Mouse (Mus musculus) MEL (cell line): ENCODE measurements around the gene Zzz3. TPM values are rescaled to one million over a fixed set of nuclear protein-coding genes. Genes with fewer than 3 reads are reported as not detected.

Experiments used
- DNase-seq: peaks from one replicate; pipeline ENCODE4 v3.0.0; 2011; ENCODE audit warnings: low read depth, low spot score
- H3K27ac ChIP-seq: 2 replicates; pipeline ENCODE4 v1.5.1; 2012; ENCODE audit warnings: low read depth, mild to moderate bottlenecking, control low read depth, low read length, moderate library complexity; ENCODE audit not compliant: control insufficient read depth
- H3K27me3 ChIP-seq, 2 experiments: fragments of 150-350 bp in 1 of 2; sonication (generic) in 1 of 2; 2 replicates each; pipeline ENCODE4 v1.6.1; 2012; ENCODE audit warnings: low read length in 2 of 2, mild to moderate bottlenecking in 2 of 2, improper control_type of control experiment in 1 of 2, moderate library complexity in 1 of 2; ENCODE audit not compliant: insufficient read depth in 2 of 2, control insufficient read depth in 1 of 2
- H3K36me3 ChIP-seq, 2 experiments: 2 replicates each; pipeline ENCODE4 v1.6.1; 2012 to 2014; ENCODE audit warnings: low read length in 2 of 2, improper control_type of control experiment in 1 of 2, inconsistent platforms in 1 of 2, mild to moderate bottlenecking in 1 of 2; ENCODE audit not compliant: insufficient read depth in 2 of 2, control insufficient read depth in 1 of 2
- H3K4me1 ChIP-seq, 2 experiments: fragments of 150-350 bp in 1 of 2; sonication (generic) in 1 of 2; 2 replicates each; pipeline ENCODE4 v1.6.1; 2012; ENCODE audit warnings: low read length in 2 of 2, improper control_type of control experiment in 1 of 2, mild to moderate bottlenecking in 1 of 2; ENCODE audit not compliant: insufficient read depth in 2 of 2, control insufficient read depth in 1 of 2
- H3K4me3 ChIP-seq, 2 experiments: fragments of 150-350 bp in 1 of 2; sonication (generic) in 1 of 2; 2 replicates each; pipeline ENCODE4 v1.5.1; 2012; ENCODE audit warnings: low read depth in 2 of 2, low read length in 2 of 2, mild to moderate bottlenecking in 2 of 2, moderate library complexity in 2 of 2, control low read depth in 1 of 2, improper control_type of control experiment in 1 of 2; ENCODE audit not compliant: control insufficient read depth in 1 of 2, insufficient read depth in 1 of 2
- H3K79me2 ChIP-seq: 2 replicates; pipeline ENCODE4 v1.6.1; 2012; ENCODE audit warnings: mild to moderate bottlenecking, low read length, moderate library complexity; ENCODE audit not compliant: control insufficient read depth, poor library complexity, insufficient read depth
- H3K9ac ChIP-seq: 2 replicates; pipeline ENCODE4 v1.6.1; 2012; ENCODE audit warnings: low read depth, mild to moderate bottlenecking, control low read depth, low read length, moderate library complexity; ENCODE audit not compliant: control insufficient read depth, poor library complexity, severe bottlenecking
- H3K9me3 ChIP-seq: fragments of 150-350 bp; sonication (generic); replicated peaks from 2 replicates; pipeline ENCODE4 v1.6.1; 2012; ENCODE audit warnings: mild to moderate bottlenecking, low read length, improper control_type of control experiment, moderate library complexity; ENCODE audit not compliant: insufficient read depth
- CHD1 ChIP-seq: IDR thresholded peaks from 2 replicates; pipeline ENCODE4 v1.6.1; 2012; ENCODE audit warnings: low read depth, mild to moderate bottlenecking, inconsistent platforms, low read length, improper control_type of control experiment
- CHD2 ChIP-seq: IDR thresholded peaks from 2 replicates; pipeline ENCODE4 v1.6.1; 2011; ENCODE audit warnings: low read length, improper control_type of control experiment
- CTCF ChIP-seq, 3 experiments: IDR thresholded peaks in 2 of 3; conservative IDR thresholded peaks in 1 of 3; 2 replicates each; pipeline ENCODE4 v1.5.1; 2011 to 2012; ENCODE audit warnings: low read length in 3 of 3, low read depth in 2 of 3, mild to moderate bottlenecking in 2 of 3, improper control_type of control experiment in 1 of 3, inconsistent platforms in 1 of 3, mixed read lengths in 1 of 3, moderate library complexity in 1 of 3; ENCODE audit not compliant: control insufficient read depth in 1 of 3, insufficient read depth in 1 of 3, poor library complexity in 1 of 3, severe bottlenecking in 1 of 3
- E2F4 ChIP-seq: IDR thresholded peaks from 2 replicates; pipeline ENCODE4 v1.6.1; 2011; ENCODE audit warnings: low read depth, low read length, improper control_type of control experiment, borderline replicate concordance
- GABPA ChIP-seq: IDR thresholded peaks from 2 replicates; pipeline ENCODE4 v1.6.1; 2012; ENCODE audit warnings: low read depth, mild to moderate bottlenecking, inconsistent platforms, low read length, improper control_type of control experiment, moderate library complexity
- HCFC1 ChIP-seq: IDR thresholded peaks from 2 replicates; pipeline ENCODE4 v1.6.1; 2012; ENCODE audit warnings: low read depth, mild to moderate bottlenecking, inconsistent platforms, low read length, improper control_type of control experiment, moderate library complexity
- KAT2A ChIP-seq: conservative IDR thresholded peaks from 2 replicates; pipeline ENCODE4 v1.6.1; 2012; ENCODE audit warnings: low read depth, low read length, improper control_type of control experiment, inconsistent platforms
- MAFK ChIP-seq: IDR thresholded peaks from 2 replicates; pipeline ENCODE4 v1.6.1; 2011; ENCODE audit warnings: low read depth, mild to moderate bottlenecking, low read length, improper control_type of control experiment, borderline replicate concordance
- MAZ ChIP-seq: IDR thresholded peaks from 2 replicates; pipeline ENCODE4 v1.6.1; 2012; ENCODE audit warnings: low read depth, mild to moderate bottlenecking, inconsistent platforms, low read length, improper control_type of control experiment
- MYB ChIP-seq: IDR thresholded peaks from 2 replicates; pipeline ENCODE4 v1.6.1; 2011; ENCODE audit warnings: mild to moderate bottlenecking, low read depth, low read length, improper control_type of control experiment
- MYC ChIP-seq: IDR thresholded peaks from 2 replicates; pipeline ENCODE4 v1.6.1; 2011; ENCODE audit warnings: low read depth, mild to moderate bottlenecking, low read length, improper control_type of control experiment, moderate library complexity
- NELFE ChIP-seq: IDR thresholded peaks from 2 replicates; pipeline ENCODE4 v1.6.1; 2011; ENCODE audit warnings: low read depth, low read length, improper control_type of control experiment
- POLR2AphosphoS2 ChIP-seq: IDR thresholded peaks from 2 replicates; pipeline ENCODE4 v1.6.1; 2011; ENCODE audit warnings: low read length, improper control_type of control experiment
- RCOR1 ChIP-seq: IDR thresholded peaks from 2 replicates; pipeline ENCODE4 v1.6.1; 2012; ENCODE audit warnings: low read depth, mild to moderate bottlenecking, inconsistent platforms, low read length, improper control_type of control experiment
- SMC3 ChIP-seq: IDR thresholded peaks from 2 replicates; pipeline ENCODE4 v1.6.1; 2011; ENCODE audit warnings: low read depth, low read length, improper control_type of control experiment
- TAL1 ChIP-seq: IDR thresholded peaks from 2 replicates; pipeline ENCODE4 v1.6.1; 2012; ENCODE audit warnings: mild to moderate bottlenecking, inconsistent platforms, low read length, moderate library complexity, mixed read lengths
- TCF12 ChIP-seq: IDR thresholded peaks from 2 replicates; pipeline ENCODE4 v1.6.1; 2014; ENCODE audit warnings: low read depth, mild to moderate bottlenecking, inconsistent platforms, low read length, improper control_type of control experiment, moderate library complexity
- UBTF ChIP-seq: IDR thresholded peaks from 2 replicates; pipeline ENCODE4 v1.6.1; 2012; ENCODE audit warnings: low read depth, mild to moderate bottlenecking, inconsistent platforms, low read length, improper control_type of control experiment, moderate library complexity, borderline replicate concordance; ENCODE audit not compliant: insufficient read depth
- USF1 ChIP-seq: IDR thresholded peaks from 2 replicates; pipeline ENCODE4 v1.6.1; 2014; ENCODE audit warnings: low read depth, mild to moderate bottlenecking, inconsistent platforms, low read length, improper control_type of control experiment, moderate library complexity
- USF2 ChIP-seq, 2 experiments: IDR thresholded peaks; 2 replicates each; pipeline ENCODE4 v1.6.1; 2011 to 2012; ENCODE audit warnings: improper control_type of control experiment in 2 of 2, low read length in 2 of 2, borderline replicate concordance in 1 of 2, inconsistent platforms in 1 of 2, low read depth in 1 of 2, mild to moderate bottlenecking in 1 of 2; ENCODE audit not compliant: insufficient read depth in 1 of 2
- ZC3H11A ChIP-seq: IDR thresholded peaks from 2 replicates; pipeline ENCODE4 v1.6.1; 2012; ENCODE audit warnings: low read depth, mild to moderate bottlenecking, inconsistent platforms, low read length, improper control_type of control experiment
- ZMIZ1 ChIP-seq: IDR thresholded peaks from 2 replicates; pipeline ENCODE4 v1.6.1; 2012; ENCODE audit warnings: low read depth, mild to moderate bottlenecking, inconsistent platforms, low read length, improper control_type of control experiment, moderate library complexity
- polyA plus RNA-seq, 2 experiments: library from polyadenylated mRNA; stranded (reverse) in 1 of 2; unstranded in 1 of 2; fragments of >175 nt in 1 of 2; fragments of >200 nt in 1 of 2; gene quantifications; 2 replicates each; pipeline versions ENCODE4 v1.2.1 to v1.2.4; 2012; ENCODE audit warnings: low replicate concordance in 2 of 2, low read depth in 1 of 2; ENCODE audit not compliant: insufficient read length in 2 of 2, insufficient read depth in 1 of 2, missing spikeins in 1 of 2
- total RNA-seq: library from RNA; depleted of rRNA; stranded (reverse); fragments of 300-350 nt; gene quantifications from 2 replicates; pipeline ENCODE4 v1.2.3, GENCODE M21; 2012

Gene Zzz3
- total and polyA plus RNA-seq, 3 experiments = 46.1 to 507 (median 53.7) TPM

DNA sequence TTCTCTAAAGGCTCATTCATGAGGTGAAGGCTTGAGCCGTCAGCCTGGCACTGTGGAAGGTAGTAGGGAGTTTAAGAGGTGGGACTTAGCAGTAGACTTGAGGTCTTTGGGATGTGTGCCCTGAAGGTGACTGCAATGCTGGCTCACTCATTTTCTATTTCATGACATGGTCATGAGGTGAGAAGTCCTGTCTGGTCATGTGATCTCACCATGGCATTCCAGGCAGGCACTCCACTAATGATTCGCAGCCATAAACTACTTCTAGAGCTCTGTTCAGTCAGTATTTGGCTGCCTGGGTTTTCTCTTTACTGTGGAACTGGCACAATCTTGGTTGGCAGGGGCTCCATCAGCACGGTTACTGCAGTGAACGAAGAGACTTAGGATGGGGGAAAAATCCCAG, 93.7 kb downstream of the Zzz3 start:
- no peak overlapping the region for H3K27ac ChIP-seq
- no peak for DNase-seq
- H3K79me2 ChIP-seq = no peaks in the 10 kb centered on the region
- TF ChIP-seq USF1 = no peak
- TF ChIP-seq CTCF (IDR thresholded peaks at IDR 0.05 in 2 of 3, conservative IDR thresholded peaks at IDR 0.05 in 1 of 3; ENCODE audit: control insufficient read depth in 1 of 3, insufficient read depth in 1 of 3, low read depth in 2 of 3, low read length in 3 of 3, poor library complexity in 1 of 3, severe bottlenecking in 1 of 3) = no peak
- TF ChIP-seq MAFK = no peak
- no peak for TF ChIP-seq MYB
- TF ChIP-seq ZMIZ1 = no peak
- TF ChIP-seq TCF12 = no peak
- H3K27me3 ChIP-seq = no peaks in the 10 kb centered on the region; a peak in 1 of 4 replicates
- no peaks in the 10 kb centered on the region for H3K4me1 ChIP-seq
- H3K4me3 ChIP-seq = no peak overlapping the region
- no peak overlapping the region for H3K9ac ChIP-seq
- no peaks in the 10 kb centered on the region for H3K36me3 ChIP-seq
- no peaks in the 10 kb centered on the region for H3K9me3 ChIP-seq

DNA sequence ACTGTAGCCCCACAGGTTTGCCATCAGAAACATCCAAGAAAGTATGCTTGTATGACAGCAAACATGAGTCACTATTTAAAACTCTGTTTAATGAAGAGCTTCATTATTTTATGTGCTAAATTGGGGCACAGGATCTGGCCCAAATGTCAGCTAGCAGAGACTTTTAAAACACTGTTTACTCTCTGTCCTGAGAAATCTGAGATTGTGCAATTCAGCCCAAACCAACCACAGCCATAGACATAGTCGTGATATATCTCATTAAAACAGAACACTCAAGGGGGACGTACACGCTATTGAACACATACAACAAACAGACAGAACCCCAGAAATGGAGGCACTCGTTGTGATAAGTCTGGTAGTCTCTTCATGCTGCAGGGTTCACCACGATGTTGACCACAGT, 95.2 kb downstream of the Zzz3 start:
- no peaks in the 10 kb centered on the region for H3K9me3 ChIP-seq
- no peak for TF ChIP-seq KAT2A
- no peak for TF ChIP-seq ZMIZ1
- TF ChIP-seq USF2 (IDR thresholded peaks at IDR 0.05; ENCODE audit: borderline replicate concordance in 1 of 2, insufficient read depth in 1 of 2, low read depth in 1 of 2, low read length in 2 of 2) = no peak
- TF ChIP-seq MYC = no peak
- TF ChIP-seq UBTF = no peak
- TF ChIP-seq NELFE = no peak
- no peak for TF ChIP-seq CHD1
- no peak for TF ChIP-seq CTCF (IDR thresholded peaks at IDR 0.05 in 2 of 3, conservative IDR thresholded peaks at IDR 0.05 in 1 of 3; ENCODE audit: control insufficient read depth in 1 of 3, insufficient read depth in 1 of 3, low read depth in 2 of 3, low read length in 3 of 3, poor library complexity in 1 of 3, severe bottlenecking in 1 of 3)
- TF ChIP-seq POLR2AphosphoS2 = no peak
- no peak for TF ChIP-seq GABPA
- no peak for TF ChIP-seq MAZ
- TF ChIP-seq E2F4 = no peak
- no peak for TF ChIP-seq RCOR1
- TF ChIP-seq MYB = no peak
- TF ChIP-seq SMC3 = no peak
- TF ChIP-seq ZC3H11A = no peak
- no peak for TF ChIP-seq TAL1
- TF ChIP-seq CHD2 = no peak
- no peak for TF ChIP-seq HCFC1
- no peak for DNase-seq
- H3K36me3 ChIP-seq = no peaks in the 10 kb centered on the region
- H3K27me3 ChIP-seq = no peaks in the 10 kb centered on the region; a peak in 1 of 4 replicates
- no peak overlapping the region for H3K27ac ChIP-seq
- no peak overlapping the region for H3K4me3 ChIP-seq
- H3K9ac ChIP-seq = no peak overlapping the region
- no peaks in the 10 kb centered on the region for H3K79me2 ChIP-seq
- no peaks in the 10 kb centered on the region for H3K4me1 ChIP-seq
